Mouse (Mus musculus) forelimb bud, embryonic 11.5 days (tissue): ENCODE measurements around the gene Gm4498.
"Not testable (repeated sequence)": the region's sequence is repeated elsewhere in the genome, so short reads cannot be mapped to it uniquely, and the experiment has no call there.

Experiments
- DNase-seq: peaks from one replicate; pipeline ENCODE4 v3.0.0-alpha.2; 2012; ENCODE audit warnings: low read depth, low spot score

Gene Gm4498

GRCm38 (mm10) chr7:20233728-20234127, at the start of gene Gm4498:
Gene Gm4498 (minus strand): TSS chr7:20233828.
- not testable (repeated sequence) for DNase-seq

GRCm38 (mm10) chr7:20262734-20263133, 29.1 kb upstream of the Gm4498 start, which contains the start of gene Gm5890:
Gene Gm5890 (minus strand): TSS chr7:20262834.
- DNase-seq: not testable (repeated sequence)

GRCm38 (mm10) chr7:20205507-20205906, 28.1 kb downstream of the Gm4498 start, which contains the start of gene Gm6164:
Gene Gm6164 (minus strand): TSS chr7:20205607.
- DNase-seq: not testable (repeated sequence)

GRCm38 (mm10) chr7:20193410-20193809, 40.2 kb downstream of the Gm4498 start, which contains the start of gene Vmn1r95:
Gene Vmn1r95 (plus strand): TSS chr7:20193710.
- not testable (repeated sequence) for DNase-seq
